Mouse (Mus musculus) kidney, embryonic 16.5 days (tissue): ENCODE data around the gene Pnmt. TPM values are rescaled to one million over a fixed set of nuclear protein-coding genes. Genes with fewer than 3 reads are reported as not detected.

Source experiments
- ATAC-seq: fragments of 200-750 bp; cut with Nextera tagmentation; 2 replicates; pipeline ENCODE4 v1.8.0; 2017; ENCODE audit warnings: moderate TSS enrichment; ENCODE audit not compliant: low FRiP score, low TSS enrichment
- H3K27ac ChIP-seq: fragments of 300-500 bp; sonication (generic); 2 replicates; pipeline ENCODE4 v1.5.1; 2014; ENCODE audit warnings: low read length
- H3K27me3 ChIP-seq: fragments of 300-500 bp; sonication (generic); 2 replicates; pipeline ENCODE4 v1.6.1; 2014; ENCODE audit warnings: low read length, control low read depth, mixed read lengths; ENCODE audit not compliant: insufficient read depth
- H3K36me3 ChIP-seq: fragments of 300-500 bp; sonication (generic); 2 replicates; pipeline ENCODE4 v1.6.1; 2014; ENCODE audit warnings: low read length, control low read depth, mixed read lengths; ENCODE audit not compliant: insufficient read depth
- H3K4me1 ChIP-seq: fragments of 300-500 bp; sonication (generic); 2 replicates; pipeline ENCODE4 v1.6.1; 2014; ENCODE audit warnings: low read length, control low read depth, mixed read lengths; ENCODE audit not compliant: insufficient read depth
- H3K4me2 ChIP-seq: fragments of 300-500 bp; sonication (generic); replicated peaks from 2 replicates; pipeline ENCODE4 v1.6.1; 2014; ENCODE audit warnings: low read depth, low read length
- H3K4me3 ChIP-seq: fragments of 300-500 bp; sonication (generic); 2 replicates; pipeline ENCODE4 v1.5.1; 2014; ENCODE audit warnings: mild to moderate bottlenecking, low read length
- H3K9ac ChIP-seq: fragments of 300-500 bp; sonication (generic); replicated peaks from 2 replicates; pipeline ENCODE4 v1.6.1; 2014; ENCODE audit warnings: low read length
- H3K9me3 ChIP-seq: fragments of 300-500 bp; sonication (generic); 2 replicates; pipeline ENCODE4 v1.6.1; 2016; ENCODE audit warnings: low read length, control low read depth
- WGBS: fragments of 180-500 bp; shearing (Covaris S2); extraction: QIAGEN DNeasy Blood & Tissue Kit; methylation state at CpG from one replicate; pipeline ENCODE4 v1.1.7; 2014; 5-methylcytosine and 5-hydroxymethylcytosine counted together
- polyA plus RNA-seq: library from polyadenylated mRNA; unstranded; fragments of >200 nt; fragmentation: Nextera tagmentation; extraction: Ambion mirVana; gene quantifications from 2 replicates; pipeline ENCODE4 v1.2.1, GENCODE M21; 2015

Pnmt gene
- polyA plus RNA-seq, 1 experiment from 2014 or later: 2.5 TPM

DNA sequence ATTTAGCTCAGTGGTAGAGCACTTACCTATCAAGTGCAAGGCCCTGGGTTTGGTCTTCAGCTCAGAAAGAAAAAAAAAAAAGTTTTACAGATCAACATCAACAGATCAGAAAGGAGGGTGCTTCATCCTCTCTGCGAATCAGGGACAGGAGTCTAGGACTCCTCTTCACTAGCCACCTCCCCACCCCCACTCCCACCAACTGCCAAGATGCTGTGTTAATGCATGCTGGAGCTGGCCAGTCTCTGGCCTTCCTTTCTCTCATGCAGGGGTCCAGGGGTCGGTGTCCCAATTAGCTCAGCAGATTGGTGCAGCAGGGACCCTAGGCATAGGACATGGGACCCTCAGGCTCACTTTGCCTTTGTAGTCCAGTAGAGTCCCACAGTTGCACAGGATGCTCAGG lies 15.7 kb upstream of the Pnmt start:
- Histone ChIP-seq H3K27me3 (no peaks in the 10 kb centered on the region), H3K4me3 (no peak overlapping the region), H3K9ac (no peak overlapping the region), H3K4me2 (no peak overlapping the region), H3K4me1 (0 out of 2 replicates have a peak, but pooled peaks cover 3% of the 10 kb centered on the region), H3K9me3 (no peaks in the 10 kb centered on the region), H3K36me3 (peaks cover 10% of the 10 kb centered on the region; the same call in 1 of the 2 replicates), H3K27ac (no peak overlapping the region)
- no peak for ATAC-seq
- WGBS: 90% methylated on average over 2 of the region's 2 CpGs

GRCm38 (mm10) chr11:98371556-98372240 lies 14.6 kb upstream of the Pnmt start:
- ATAC-seq: no peak; the same call in 1 of the 2 replicates
- Histone ChIP-seq H3K4me2 (no peak overlapping the region), H3K4me1 (0 out of 2 replicates have a peak, but pooled peaks cover 3% of the 10 kb centered on the region), H3K27me3 (no peaks in the 10 kb centered on the region), H3K27ac (no peak overlapping the region), H3K36me3 (peaks cover 20% of the 10 kb centered on the region), H3K4me3 (no peak overlapping the region), H3K9me3 (no peaks in the 10 kb centered on the region), H3K9ac (no peak overlapping the region)
- WGBS: 57% methylated on average over 10 of the region's 10 CpGs

GRCm38 (mm10) chr11:98372406-98372805 lies 13.8 kb upstream of the Pnmt start:
- ATAC-seq: no peak
- 7% methylated on average over 2 of the region's 2 CpGs for WGBS
- H3K9ac ChIP-seq: no peak overlapping the region
- 0 out of 2 replicates have a peak, but pooled peaks cover 3% of the 10 kb centered on the region for H3K4me1 ChIP-seq
- no peak overlapping the region for H3K4me2 ChIP-seq
- H3K4me3 ChIP-seq: no peak overlapping the region
- H3K9me3 ChIP-seq: no peaks in the 10 kb centered on the region
- no peaks in the 10 kb centered on the region for H3K27me3 ChIP-seq
- no peak overlapping the region for H3K27ac ChIP-seq
- H3K36me3 ChIP-seq: peaks cover 26% of the 10 kb centered on the region

GRCm38 (mm10) chr11:98373244-98373643 lies 13.0 kb upstream of the Pnmt start:
- Histone ChIP-seq H3K27me3 (no peaks in the 10 kb centered on the region), H3K27ac (no peak overlapping the region), H3K4me1 (0 out of 2 replicates have a peak, but pooled peaks cover 3% of the 10 kb centered on the region), H3K9ac (no peak overlapping the region), H3K4me3 (no peak overlapping the region), H3K36me3 (peaks cover 34% of the 10 kb centered on the region), H3K9me3 (no peaks in the 10 kb centered on the region), H3K4me2 (no peak overlapping the region)
- 91% methylated on average over 6 of the region's 6 CpGs for WGBS
- ATAC-seq: no peak

DNA sequence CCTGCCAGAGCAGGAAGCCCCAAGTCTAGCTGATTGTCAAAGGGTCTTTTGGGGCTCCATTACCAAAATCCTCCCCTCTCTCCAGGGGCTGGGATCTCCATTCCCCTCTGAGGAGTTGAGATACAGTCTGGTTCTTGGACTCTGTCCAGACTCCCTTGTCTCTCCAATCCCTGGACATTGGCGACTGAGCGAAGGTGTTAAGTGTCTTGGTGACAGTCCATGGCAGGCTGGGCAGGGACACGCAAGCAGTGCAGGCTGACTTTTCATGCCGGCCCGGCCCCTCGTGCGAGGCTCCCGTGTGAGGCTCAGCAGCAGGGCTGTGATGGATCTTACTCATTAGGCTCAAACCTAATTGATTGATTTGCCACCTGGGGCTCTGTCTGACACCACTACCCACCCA lies 12.0 kb upstream of the Pnmt start:
- peaks cover 45% of the 10 kb centered on the region for H3K36me3 ChIP-seq
- no peak for ATAC-seq
- no peak overlapping the region for H3K4me3 ChIP-seq
- 0 out of 2 replicates have a peak, but pooled peaks cover 3% of the 10 kb centered on the region for H3K4me1 ChIP-seq
- no peak overlapping the region for H3K9ac ChIP-seq
- H3K9me3 ChIP-seq: no peaks in the 10 kb centered on the region
- no peaks in the 10 kb centered on the region for H3K27me3 ChIP-seq
- no peak overlapping the region for H3K4me2 ChIP-seq
- 75% methylated on average over 8 of the region's 8 CpGs for WGBS
- H3K27ac ChIP-seq: no peak overlapping the region

DNA sequence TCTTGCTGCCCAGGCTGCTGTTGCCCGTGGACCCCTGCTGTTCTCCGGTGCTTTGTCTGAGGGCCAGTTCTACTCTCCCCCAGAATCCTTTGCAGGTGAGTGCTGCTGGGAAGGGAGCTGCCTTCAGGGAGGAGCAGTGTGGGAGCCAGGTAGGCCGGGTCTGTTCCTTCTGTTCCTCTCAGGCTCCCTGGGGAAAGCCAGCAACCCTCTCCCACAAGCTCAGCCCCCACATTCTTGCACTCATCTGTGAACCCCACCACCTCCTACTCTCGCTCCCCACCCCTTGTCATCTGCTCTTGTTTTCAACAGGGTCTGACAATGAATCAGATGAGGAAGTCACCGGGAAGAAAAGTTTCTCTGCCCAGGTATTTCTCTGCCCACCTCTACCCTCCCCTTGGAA lies 9.5 kb upstream of the Pnmt start:
- 75% methylated on average over 5 of the region's 5 CpGs for WGBS
- no peaks in the 10 kb centered on the region for H3K4me1 ChIP-seq
- peaks cover 56% of the 10 kb centered on the region for H3K36me3 ChIP-seq
- no peaks in the 10 kb centered on the region for H3K9me3 ChIP-seq
- ATAC-seq: no peak
- no peaks in the 10 kb centered on the region for H3K27me3 ChIP-seq
- no peak overlapping the region for H3K27ac ChIP-seq
- no peak overlapping the region for H3K4me2 ChIP-seq
- H3K9ac ChIP-seq: no peak overlapping the region
- H3K4me3 ChIP-seq: no peak overlapping the region

- no peak overlapping the region for H3K4me3 ChIP-seq
- WGBS: 81% methylated on average over 11 of the region's 11 CpGs
- no peaks in the 10 kb centered on the region for H3K9me3 ChIP-seq
- no peaks in the 10 kb centered on the region for H3K27me3 ChIP-seq
- no peak overlapping the region for H3K4me2 ChIP-seq
- H3K27ac ChIP-seq: no peak overlapping the region
- peaks cover 56% of the 10 kb centered on the region for H3K36me3 ChIP-seq
- H3K4me1 ChIP-seq: no peaks in the 10 kb centered on the region
- H3K9ac ChIP-seq: no peak overlapping the region
- ATAC-seq: no peak
Measured at GRCm38 (mm10) chr11:98377787-98378186, 8.5 kb upstream of the Pnmt start.

GRCm38 (mm10) chr11:98379379-98379778 lies 6.9 kb upstream of the Pnmt start:
- Histone ChIP-seq H3K4me1 (0 out of 2 replicates have a peak, but pooled peaks cover 4% of the 10 kb centered on the region), H3K4me2 (no peak overlapping the region), H3K4me3 (no peak overlapping the region), H3K9ac (no peak overlapping the region), H3K27me3 (no peaks in the 10 kb centered on the region; the same call in 1 of the 2 replicates), H3K36me3 (peaks cover 56% of the 10 kb centered on the region), H3K27ac (no peak overlapping the region), H3K9me3 (no peaks in the 10 kb centered on the region)
- WGBS: 86% methylated on average over 7 of the region's 7 CpGs
- ATAC-seq: no peak

GRCm38 (mm10) chr11:98380106-98380505 lies 6.1 kb upstream of the Pnmt start:
- Histone ChIP-seq H3K9ac (no peak overlapping the region), H3K36me3 (peaks cover 51% of the 10 kb centered on the region)

DNA sequence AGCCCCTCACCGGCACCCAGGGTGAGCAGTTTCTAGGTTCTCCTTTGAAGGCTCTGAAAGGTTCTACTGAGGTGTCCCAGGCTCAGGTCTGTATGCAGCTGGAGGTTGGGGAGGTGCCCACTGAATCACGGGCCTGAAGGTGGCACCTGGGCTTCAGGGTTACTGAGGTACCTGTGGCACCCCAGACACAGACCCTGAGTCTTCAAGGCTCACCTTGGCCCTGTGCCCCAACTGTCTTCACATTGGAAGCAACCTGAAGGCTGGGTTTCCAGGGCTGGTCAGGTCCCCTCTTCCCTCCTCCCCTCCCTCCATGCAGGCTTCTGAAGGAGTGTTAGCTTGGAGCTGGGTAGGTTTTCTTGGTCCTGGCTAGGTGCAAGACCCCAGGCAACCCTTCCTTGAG lies 4.6 kb upstream of the Pnmt start:
- no peaks in the 10 kb centered on the region for H3K9me3 ChIP-seq
- ATAC-seq: no peak
- peaks cover 9% of the 10 kb centered on the region; the same call in 1 of the 2 replicates for H3K4me1 ChIP-seq
- H3K9ac ChIP-seq: no peak overlapping the region
- 90% methylated on average over 2 of the region's 2 CpGs for WGBS
- H3K27ac ChIP-seq: no peak overlapping the region
- H3K4me3 ChIP-seq: no peak overlapping the region
- no peak overlapping the region for H3K4me2 ChIP-seq
- peaks cover 37% of the 10 kb centered on the region for H3K36me3 ChIP-seq
- H3K27me3 ChIP-seq: peaks cover 13% of the 10 kb centered on the region

More at GRCm38 (mm10) chr11:98380106-98380505, 6.1 kb upstream of the Pnmt start:
- no peak overlapping the region for H3K4me2 ChIP-seq
- H3K9me3 ChIP-seq: no peaks in the 10 kb centered on the region
- H3K4me1 ChIP-seq: 0 out of 2 replicates have a peak, but pooled peaks cover 4% of the 10 kb centered on the region
- H3K27me3 ChIP-seq: peaks cover 3% of the 10 kb centered on the region; the same call in 1 of the 2 replicates
- no peak for ATAC-seq
- no peak overlapping the region for H3K27ac ChIP-seq
- no peak overlapping the region for H3K4me3 ChIP-seq
- WGBS: 76% methylated on average over 6 of the region's 6 CpGs
